Mouse (Mus musculus) midbrain, postnatal 0 days (tissue): ENCODE data around the gene Lrch3. TPM values are rescaled to one million over a fixed set of nuclear protein-coding genes. Genes with fewer than 3 reads are reported as not detected.
"Not testable (repeated sequence)": the region's sequence is repeated elsewhere in the genome, so short reads cannot be mapped to it uniquely, and the experiment has no call there.

Source experiments
- ATAC-seq: fragments of 200-750 bp; cut with Nextera tagmentation; 2 replicates; pipeline ENCODE4 v1.8.0; 2017; ENCODE audit warnings: moderate number of reproducible peaks, mild to moderate bottlenecking, moderate TSS enrichment, moderate library complexity; ENCODE audit not compliant: low FRiP score
- DNase-seq: peaks from one replicate; pipeline ENCODE4 v3.0.0-alpha.2; 2015; ENCODE audit warnings: low spot score
- H3K27ac ChIP-seq: fragments of 300-500 bp; sonication (generic); 2 replicates; pipeline ENCODE4 v1.5.1; 2014; ENCODE audit warnings: low read depth, mild to moderate bottlenecking, low read length, mixed read lengths
- H3K27me3 ChIP-seq: fragments of 300-500 bp; sonication (generic); 2 replicates; pipeline ENCODE4 v1.6.1; 2014; ENCODE audit warnings: low read length, control low read depth, mixed read lengths; ENCODE audit not compliant: insufficient read depth
- H3K36me3 ChIP-seq: fragments of 300-500 bp; sonication (generic); 2 replicates; pipeline ENCODE4 v1.6.1; 2014; ENCODE audit warnings: low read length, control low read depth, mixed read lengths; ENCODE audit not compliant: insufficient read depth
- H3K4me1 ChIP-seq: fragments of 300-500 bp; sonication (generic); 2 replicates; pipeline ENCODE4 v1.6.1; 2014; ENCODE audit warnings: mild to moderate bottlenecking, control low read depth, antibody characterized with exemption, low read length, mixed read lengths; ENCODE audit not compliant: insufficient read depth
- H3K4me2 ChIP-seq: fragments of 300-500 bp; sonication (generic); 2 replicates; pipeline ENCODE4 v1.6.1; 2014; ENCODE audit warnings: low read depth, mild to moderate bottlenecking, low read length, mixed read lengths; ENCODE audit not compliant: poor library complexity, severe bottlenecking
- H3K4me3 ChIP-seq: fragments of 300-500 bp; sonication (generic); 2 replicates; pipeline ENCODE4 v1.5.1; 2014; ENCODE audit warnings: low read depth, mild to moderate bottlenecking, low read length, moderate library complexity
- H3K9ac ChIP-seq: fragments of 300-500 bp; sonication (generic); replicated peaks from 2 replicates; pipeline ENCODE4 v1.6.1; 2014; ENCODE audit warnings: mild to moderate bottlenecking, low read length, moderate library complexity, mixed read lengths; ENCODE audit not compliant: poor library complexity, severe bottlenecking
- H3K9me3 ChIP-seq: fragments of 300-500 bp; sonication (generic); 2 replicates; pipeline ENCODE4 v1.6.1; 2016; ENCODE audit warnings: low read length, control low read depth
- CTCF ChIP-seq: IDR thresholded peaks from 2 replicates; pipeline ENCODE4 v1.5.1; 2016; ENCODE audit warnings: antibody characterized with exemption, mild to moderate bottlenecking
- WGBS: fragments of 180-500 bp; shearing (Covaris S2); extraction: QIAGEN DNeasy Blood & Tissue Kit; methylation state at CpG from one replicate; pipeline ENCODE4 v1.1.7; 2014; 5-methylcytosine and 5-hydroxymethylcytosine counted together
- polyA plus RNA-seq: library from polyadenylated mRNA; unstranded; fragments of >200 nt; fragmentation: Nextera tagmentation; extraction: Ambion mirVana; gene quantifications from 2 replicates; pipeline ENCODE4 v1.2.1, GENCODE M21; 2015
- total RNA-seq: library from RNA; depleted of rRNA; stranded (reverse); fragments of >200 nt; gene quantifications from 2 replicates; pipeline ENCODE4 v1.2.3, GENCODE M21; 2014

The Lrch3 gene
- total and polyA plus RNA-seq, 2 experiments from 2014 or later: 25.3 to 38.9 TPM

DNA sequence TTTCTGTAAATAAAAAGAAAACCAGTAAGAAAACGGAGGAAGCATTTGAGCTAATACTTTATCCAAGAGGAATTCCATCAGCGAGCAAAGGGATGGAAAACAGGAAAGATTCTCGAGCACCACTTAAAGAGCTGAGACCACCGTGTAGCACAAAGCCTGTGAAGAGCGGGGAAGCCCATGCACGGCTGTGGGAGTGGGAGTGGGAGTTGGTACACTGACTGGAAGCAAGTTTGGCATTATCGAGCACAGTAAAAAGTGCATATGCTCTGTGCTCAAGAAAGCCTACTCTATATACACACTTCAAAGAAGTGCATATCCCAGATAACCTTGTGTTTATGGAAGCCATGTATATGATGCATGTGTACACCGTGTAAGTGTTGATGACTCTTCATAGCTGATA is 13.1 kb downstream of the Lrch3 start:
- DNase-seq (no peak), ATAC-seq (no peak)
- no peaks in the 10 kb centered on the region for H3K4me1 ChIP-seq

DNA sequence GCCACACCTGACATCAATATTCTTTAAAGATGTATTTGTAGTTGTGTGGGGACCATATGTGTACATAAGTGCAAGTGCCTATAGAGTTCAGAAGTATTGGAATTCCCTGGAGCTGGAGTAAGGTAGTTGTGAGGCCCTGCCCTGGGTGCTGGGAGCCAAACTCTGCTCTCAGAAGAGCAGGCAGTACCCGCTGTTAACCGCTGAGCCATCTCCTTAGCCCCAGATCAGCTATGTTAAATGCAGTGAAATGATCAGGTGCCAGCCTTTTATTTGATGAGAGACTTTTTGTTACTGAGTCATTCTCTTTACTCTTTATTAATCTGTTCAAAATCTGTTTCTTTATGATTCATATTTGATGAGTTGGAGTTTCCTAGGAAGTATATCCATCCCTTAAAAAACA is 16.0 kb downstream of the Lrch3 start:
- Histone ChIP-seq H3K9ac (no peak overlapping the region), H3K27ac (no peak overlapping the region), H3K4me3 (no peak overlapping the region), H3K4me2 (no peak overlapping the region), H3K36me3 (no peaks in the 10 kb centered on the region), H3K9me3 (no peaks in the 10 kb centered on the region), H3K27me3 (no peaks in the 10 kb centered on the region), H3K4me1 (no peaks in the 10 kb centered on the region)
- ATAC-seq: no peak
- WGBS: 8% methylated on average over 2 of the region's 2 CpGs
- TF ChIP-seq CTCF: no peak
- DNase-seq: no peak

More for the DNA sequence above, 13.1 kb downstream of the Lrch3 start:
- H3K27me3 ChIP-seq: no peaks in the 10 kb centered on the region
- no peak overlapping the region for H3K4me3 ChIP-seq
- H3K27ac ChIP-seq: no peak overlapping the region
- TF ChIP-seq CTCF: no peak
- WGBS: 97% methylated on average over 8 of the region's 8 CpGs
- H3K36me3 ChIP-seq: no peaks in the 10 kb centered on the region
- no peak overlapping the region for H3K4me2 ChIP-seq
- H3K9me3 ChIP-seq: no peaks in the 10 kb centered on the region
- H3K9ac ChIP-seq: no peak overlapping the region

GRCm38 (mm10) chr16:32934470-32934869 is 20.6 kb downstream of the Lrch3 start:
- Histone ChIP-seq H3K9ac (no peak overlapping the region), H3K27me3 (no peaks in the 10 kb centered on the region), H3K4me3 (no peak overlapping the region), H3K4me1 (no peaks in the 10 kb centered on the region), H3K9me3 (no peaks in the 10 kb centered on the region), H3K4me2 (no peak overlapping the region), H3K27ac (no peak overlapping the region), H3K36me3 (no peaks in the 10 kb centered on the region)
- ATAC-seq (no peak), DNase-seq (no peak)
- TF ChIP-seq CTCF: no peak
- 78% methylated on average over 2 of the region's 2 CpGs for WGBS

- Histone ChIP-seq H3K36me3 (no peaks in the 10 kb centered on the region), H3K27ac (no peak overlapping the region), H3K9ac (no peak overlapping the region), H3K9me3 (no peaks in the 10 kb centered on the region), H3K4me1 (no peaks in the 10 kb centered on the region), H3K4me3 (no peak overlapping the region), H3K27me3 (no peaks in the 10 kb centered on the region), H3K4me2 (no peak overlapping the region)
- WGBS: 77% methylated on average over 1 of the region's 1 CpGs
- no peak for DNase-seq
- no peak for ATAC-seq
- no peak for TF ChIP-seq CTCF
Measured at GRCm38 (mm10) chr16:32935088-32935487, 21.2 kb downstream of the Lrch3 start.

GRCm38 (mm10) chr16:32937358-32937757 is 23.5 kb downstream of the Lrch3 start:
- 69% methylated on average over 2 of the region's 2 CpGs for WGBS
- no peak for TF ChIP-seq CTCF

DNA sequence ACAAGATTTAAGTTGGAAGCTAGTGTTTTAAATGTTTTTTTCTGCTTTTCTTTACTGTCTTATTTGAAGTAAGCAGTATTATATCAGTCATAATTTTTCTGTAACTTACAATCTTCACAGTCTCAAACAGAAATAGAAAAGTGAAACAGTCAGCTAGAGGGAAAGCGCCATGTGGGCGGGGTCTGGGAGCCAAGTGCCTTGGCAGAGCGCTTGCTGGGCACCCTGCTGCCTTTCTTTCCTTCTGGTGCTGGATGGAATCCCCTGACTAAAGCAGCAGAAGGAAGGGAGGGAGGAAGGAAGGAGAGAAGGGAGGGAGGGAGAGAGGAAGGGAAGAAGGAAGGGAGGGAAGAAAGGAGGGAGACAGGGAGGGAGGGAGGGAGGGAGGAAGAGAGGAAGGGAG is 25.4 kb downstream of the Lrch3 start:
- not testable (repeated sequence) for H3K4me2 ChIP-seq, H3K9ac ChIP-seq, H3K27me3 ChIP-seq, ATAC-seq, H3K4me3 ChIP-seq, H3K9me3 ChIP-seq, H3K36me3 ChIP-seq, H3K4me1 ChIP-seq, H3K27ac ChIP-seq
- 40% methylated on average over 3 of the region's 3 CpGs for WGBS
- peak; percentile 34 for DNase-seq

More at GRCm38 (mm10) chr16:32937358-32937757, 23.5 kb downstream of the Lrch3 start:
- Histone ChIP-seq H3K9me3 (no peaks in the 10 kb centered on the region), H3K27ac (no peak overlapping the region), H3K9ac (no peak overlapping the region), H3K4me3 (no peak overlapping the region), H3K4me2 (no peak overlapping the region), H3K27me3 (no peaks in the 10 kb centered on the region), H3K36me3 (no peaks in the 10 kb centered on the region), H3K4me1 (no peaks in the 10 kb centered on the region)
- DNase-seq (no peak), ATAC-seq (no peak)

DNA sequence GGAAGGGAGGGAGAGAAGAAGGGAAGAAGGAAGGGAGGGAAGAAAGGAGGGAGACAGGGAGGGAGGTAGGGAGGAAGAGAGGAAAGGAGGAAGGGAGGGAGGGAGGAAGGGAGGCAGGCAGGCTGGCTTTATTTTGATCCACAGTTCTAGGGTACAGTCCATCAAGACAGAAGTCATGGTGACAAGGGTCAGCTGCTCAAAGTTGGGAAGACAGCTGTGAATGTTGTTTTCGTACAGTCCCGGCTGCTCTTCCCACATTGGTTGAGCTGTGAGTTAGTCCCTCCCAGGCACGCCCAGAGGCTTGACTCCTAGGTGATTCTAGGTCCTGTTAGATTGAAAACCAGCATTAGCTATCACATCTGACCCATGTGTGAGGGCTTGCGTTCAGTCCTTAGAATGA is 25.8 kb downstream of the Lrch3 start:
- not testable (repeated sequence) for H3K27me3 ChIP-seq, DNase-seq, H3K4me2 ChIP-seq, H3K9ac ChIP-seq, H3K4me1 ChIP-seq, H3K27ac ChIP-seq, H3K4me3 ChIP-seq, H3K36me3 ChIP-seq, ATAC-seq, H3K9me3 ChIP-seq
- WGBS: 88% methylated on average over 4 of the region's 4 CpGs

GRCm38 (mm10) chr16:32941226-32941625 is 27.3 kb downstream of the Lrch3 start:
- DNase-seq, H3K9ac ChIP-seq, H3K4me2 ChIP-seq, H3K4me1 ChIP-seq, H3K27me3 ChIP-seq, H3K4me3 ChIP-seq, H3K9me3 ChIP-seq, H3K36me3 ChIP-seq, ATAC-seq, H3K27ac ChIP-seq: not testable (repeated sequence)
- 100% methylated on average over 2 of the region's 2 CpGs for WGBS
